Mouse (Mus musculus) cerebellum, adult 9-10 months (tissue): Measurements from ENCODE around the gene Akt3.
A peak's percentile ranks its signal among the peaks of the same experiment; 100 is the strongest.

ENCODE experiments used
- DNase-seq: peaks from one replicate; pipeline ENCODE4 v3.0.0; 2022

Akt3 gene

GRCm38 (mm10) chr1:177258034-177258342 lies at the start of gene Akt3:
Gene Akt3 (minus strand): TSS chr1:177258203.
- DNase-seq, result peak; percentile 39

DNA sequence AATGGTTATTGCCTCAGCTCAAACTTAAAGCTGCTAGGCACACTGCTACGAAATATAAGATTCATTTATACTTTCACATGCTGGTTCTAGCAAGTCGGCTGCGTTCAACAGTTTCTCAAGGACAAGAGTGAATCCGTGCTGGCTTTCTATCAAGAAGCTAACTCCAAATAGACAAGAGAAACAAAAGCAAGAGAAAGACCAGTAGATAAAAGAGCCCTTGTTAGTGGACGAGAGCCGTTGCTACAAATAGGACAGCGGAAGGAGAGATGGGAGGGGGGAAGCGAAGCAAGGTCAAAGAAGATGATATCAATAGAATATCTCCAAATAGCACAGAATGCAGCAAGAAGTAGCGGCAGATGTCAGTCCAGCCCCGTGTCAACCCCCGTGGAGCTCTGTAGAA lies 49.5 kb upstream of the Akt3 start:
- peak; percentile 35 for DNase-seq

DNA sequence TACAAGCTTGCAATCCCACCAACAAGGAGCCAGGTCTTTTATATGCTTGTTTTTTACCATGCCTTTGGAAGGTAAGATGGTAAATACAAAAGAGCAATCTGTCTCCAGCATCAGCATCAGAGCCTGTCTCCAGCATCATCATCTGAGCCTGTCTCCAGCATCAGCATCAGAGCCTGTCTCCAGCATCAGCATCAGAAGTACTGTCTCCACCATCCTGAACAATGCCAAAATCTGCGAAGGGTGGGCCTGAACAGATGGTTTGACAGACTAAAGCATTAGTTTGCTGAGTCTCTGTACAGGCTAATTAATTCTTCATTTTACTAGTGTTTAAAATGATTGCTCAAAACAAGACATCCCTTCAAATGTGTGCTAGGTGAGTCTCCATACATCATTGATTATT lies 40.2 kb upstream of the Akt3 start:
- DNase-seq, result no peak

DNA sequence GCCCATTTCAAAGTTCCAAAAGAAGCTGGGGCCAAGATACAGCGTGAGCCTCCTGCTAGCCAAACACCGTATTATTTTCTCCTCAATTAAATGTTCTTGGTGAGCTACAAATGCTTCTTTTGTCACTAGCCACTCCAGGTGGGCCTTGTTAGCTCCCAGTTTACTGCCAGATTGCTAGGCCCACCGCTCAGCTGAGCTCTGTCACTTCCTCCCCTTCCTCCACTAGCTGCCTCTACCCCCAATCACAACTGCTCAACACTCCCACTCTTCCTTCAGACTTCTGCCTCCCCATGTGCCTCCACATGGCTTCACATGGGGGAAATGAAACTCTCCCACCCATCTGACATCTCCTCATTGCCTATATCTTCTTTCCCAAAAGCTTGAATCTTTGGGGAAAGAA lies 28.8 kb upstream of the Akt3 start:
- no peak for DNase-seq

- DNase-seq, result no peak
These were observed 23.9 kb upstream of the Akt3 start for GRCm38 (mm10) chr1:177281925-177282324.

DNA sequence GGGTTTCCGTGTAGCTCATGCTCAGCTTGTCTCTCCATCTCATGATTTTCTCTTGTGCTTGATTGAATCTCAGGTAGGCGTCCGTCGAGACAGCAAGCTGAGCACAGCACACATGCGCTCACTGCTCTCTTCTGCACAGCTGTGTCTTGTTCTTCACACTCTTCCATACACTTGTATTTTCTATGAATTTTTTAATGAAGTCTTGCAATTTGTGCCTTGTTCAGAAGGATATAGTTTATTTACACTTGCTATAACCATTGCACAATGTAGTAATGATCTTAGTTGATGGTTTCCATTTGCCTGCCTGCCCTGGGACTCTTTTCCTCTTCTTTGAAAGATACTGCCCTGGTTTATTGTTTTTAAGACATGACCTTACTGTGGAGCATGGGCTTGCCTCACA lies 19.4 kb upstream of the Akt3 start:
- no peak for DNase-seq

- DNase-seq, result no peak
These were observed 9.6 kb upstream of the Akt3 start for GRCm38 (mm10) chr1:177267645-177268044.

DNA sequence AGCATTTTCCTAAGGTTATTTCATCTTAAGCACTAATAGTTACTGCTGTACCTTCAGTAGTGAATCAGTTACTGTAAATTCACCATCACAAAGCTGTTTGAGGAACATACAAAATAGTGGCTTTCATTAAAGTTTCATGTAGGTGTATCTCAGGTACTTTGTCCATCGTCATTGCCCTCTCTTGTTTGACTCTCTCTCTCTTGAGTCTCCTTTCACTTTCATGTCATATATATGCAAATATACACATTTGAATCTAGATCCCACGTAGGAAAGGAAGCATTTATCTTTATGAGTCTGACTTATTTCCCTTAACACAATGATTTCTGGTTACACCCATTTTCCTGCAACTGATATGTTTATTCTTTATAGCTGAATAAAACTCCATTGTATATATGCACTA lies 4.9 kb upstream of the Akt3 start:
- DNase-seq, result no peak

DNA sequence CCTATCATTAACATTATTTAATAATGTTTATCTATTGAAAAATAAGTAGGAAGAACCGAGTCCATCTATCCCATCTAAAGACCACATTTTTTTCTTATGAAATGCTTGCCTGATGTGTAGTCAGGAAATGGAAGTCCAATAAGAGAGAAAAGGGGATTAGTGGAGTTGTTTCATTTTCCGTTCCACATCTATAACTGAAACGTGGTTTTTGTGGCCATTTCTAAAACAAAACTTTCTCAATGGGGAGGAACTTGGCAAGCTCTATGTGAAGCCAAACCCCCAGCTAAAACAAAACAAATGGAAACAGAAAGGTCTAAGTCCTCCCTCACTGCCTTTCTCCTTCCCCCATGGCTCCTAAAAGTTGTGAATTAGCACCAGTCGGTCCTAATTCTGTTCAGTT lies 2.8 kb upstream of the Akt3 start:
- no peak for DNase-seq

GRCm38 (mm10) chr1:177259038-177259600 lies 1.1 kb upstream of the Akt3 start:
- no peak for DNase-seq

DNA sequence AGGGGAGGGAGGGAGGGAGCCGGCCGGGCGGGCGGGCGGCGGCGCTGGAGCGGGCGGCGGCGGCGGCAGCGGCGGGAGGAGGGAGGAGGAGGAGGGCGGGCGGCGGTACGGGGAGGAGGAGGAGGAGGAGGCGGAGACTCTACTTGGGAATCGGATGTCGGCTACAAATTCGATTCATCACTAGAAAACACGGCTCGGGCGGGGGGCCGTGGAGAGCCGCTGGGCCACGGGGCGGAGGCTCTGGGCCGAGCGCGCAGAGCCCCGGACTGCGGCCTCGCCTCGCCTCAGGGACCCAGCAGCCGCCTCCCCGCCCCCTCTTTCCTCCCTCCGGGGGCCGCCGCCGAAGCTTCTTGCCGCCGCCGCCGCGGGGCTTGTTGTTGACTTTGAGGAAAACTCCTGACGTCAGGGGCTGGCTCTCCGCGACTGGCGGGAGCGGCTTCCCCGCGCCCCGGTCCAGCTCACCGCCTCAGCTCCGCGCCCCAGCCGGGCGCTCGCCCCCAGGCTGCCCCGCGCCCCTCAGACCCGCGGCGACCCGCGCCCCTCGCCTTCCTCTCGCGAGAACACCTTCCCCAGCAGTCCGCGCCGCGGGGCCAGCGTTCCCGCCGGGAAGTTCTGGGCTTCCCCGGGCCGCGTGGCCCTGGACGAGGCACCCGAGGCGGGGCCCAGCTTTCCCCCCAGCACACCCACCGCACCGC lies 487 bp upstream of the Akt3 start:
- DNase-seq, result peak; percentile 79

- peak; percentile 76 for DNase-seq
These were observed 597 bp downstream of the Akt3 start for GRCm38 (mm10) chr1:177257178-177258033.

GRCm38 (mm10) chr1:177248638-177249037 lies 9.4 kb downstream of the Akt3 start:
- DNase-seq, result no peak

GRCm38 (mm10) chr1:177238368-177238767 lies 19.6 kb downstream of the Akt3 start:
- DNase-seq, result no peak

DNA sequence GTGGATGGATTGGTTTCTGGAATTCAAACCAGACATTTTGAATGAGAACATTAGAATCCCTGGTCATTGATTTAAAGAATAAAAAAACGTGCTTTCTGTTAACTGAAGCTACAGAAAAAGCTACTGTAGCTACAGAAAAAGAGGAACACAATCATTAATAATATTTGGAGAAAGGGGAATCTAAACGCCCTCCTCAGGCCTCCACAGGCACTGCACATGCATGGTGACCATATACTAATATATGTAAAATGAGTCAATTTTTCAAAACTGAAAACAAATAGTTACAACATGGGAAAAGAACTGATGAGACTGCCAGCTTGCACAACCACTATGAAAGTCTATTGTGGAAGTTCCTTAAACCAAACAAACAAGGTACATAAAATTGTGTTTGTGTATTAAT lies 21.3 kb downstream of the Akt3 start:
- no peak for DNase-seq

- DNase-seq, result no peak
These were observed 21.8 kb downstream of the Akt3 start for GRCm38 (mm10) chr1:177236249-177236648.

DNA sequence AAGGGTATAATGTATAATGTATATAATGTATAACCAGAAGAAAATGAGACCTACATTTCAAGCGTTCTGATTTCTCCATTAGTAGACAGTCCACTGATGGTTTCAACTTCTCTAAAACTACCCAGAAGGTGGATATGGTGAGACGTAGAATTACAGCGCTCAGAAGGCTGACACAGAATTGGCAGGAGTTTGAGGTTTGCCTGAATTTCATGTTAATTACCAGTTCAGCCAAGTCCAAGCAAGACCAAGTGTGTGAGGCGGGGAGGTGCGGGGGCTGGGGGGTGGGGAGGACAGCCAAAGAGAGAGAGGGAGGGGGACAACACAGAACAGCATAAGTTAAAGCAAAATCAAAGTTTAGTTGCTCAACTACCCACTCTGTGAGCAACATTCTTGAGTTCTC lies 23.5 kb downstream of the Akt3 start:
- DNase-seq, result no peak

- no peak for DNase-seq
These were observed 26.9 kb downstream of the Akt3 start for GRCm38 (mm10) chr1:177231122-177231521.

DNA sequence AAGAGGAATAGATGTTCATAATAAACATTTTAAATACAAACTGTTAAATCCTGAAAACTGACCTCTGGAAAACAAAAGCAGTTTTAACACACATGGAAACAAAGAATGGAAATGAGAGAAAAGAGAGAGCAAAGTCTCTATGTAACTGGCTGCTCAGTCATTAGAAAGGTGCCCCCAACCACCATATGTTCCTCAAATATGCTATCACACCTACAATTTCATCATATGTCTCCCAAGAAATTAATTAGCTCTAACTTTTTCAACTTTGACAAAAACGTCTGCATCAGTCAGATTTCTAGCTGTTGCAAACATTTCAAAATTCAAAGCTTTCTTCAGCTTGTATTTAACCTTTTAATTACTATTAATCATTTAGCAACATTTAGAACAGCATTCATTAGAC lies 59.0 kb downstream of the Akt3 start:
- no peak for DNase-seq

DNA sequence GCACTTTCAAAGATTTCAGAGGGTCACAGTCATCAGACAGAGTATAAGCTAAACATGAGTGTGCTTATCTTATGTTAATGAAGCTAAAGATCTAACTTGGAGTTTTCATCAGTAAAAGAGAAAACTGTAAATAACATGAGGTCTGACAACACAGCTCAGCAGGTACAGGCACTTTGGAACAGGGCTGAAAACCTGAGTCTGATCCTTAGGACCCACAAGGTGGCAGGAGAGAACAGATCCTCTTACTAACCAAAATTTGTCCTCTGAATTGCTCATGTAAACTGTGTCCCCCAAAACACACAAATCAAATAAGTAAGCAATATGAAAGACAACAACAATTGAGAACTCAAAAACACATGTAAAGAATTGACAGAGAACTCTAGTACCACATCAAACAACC lies 62.8 kb downstream of the Akt3 start:
- peak; percentile 66 for DNase-seq

- DNase-seq, result no peak
These were observed 63.7 kb downstream of the Akt3 start for GRCm38 (mm10) chr1:177194324-177194723.

GRCm38 (mm10) chr1:177191623-177192022 lies 66.4 kb downstream of the Akt3 start:
- DNase-seq, result no peak

GRCm38 (mm10) chr1:177190358-177190757 lies 67.6 kb downstream of the Akt3 start:
- no peak for DNase-seq

DNA sequence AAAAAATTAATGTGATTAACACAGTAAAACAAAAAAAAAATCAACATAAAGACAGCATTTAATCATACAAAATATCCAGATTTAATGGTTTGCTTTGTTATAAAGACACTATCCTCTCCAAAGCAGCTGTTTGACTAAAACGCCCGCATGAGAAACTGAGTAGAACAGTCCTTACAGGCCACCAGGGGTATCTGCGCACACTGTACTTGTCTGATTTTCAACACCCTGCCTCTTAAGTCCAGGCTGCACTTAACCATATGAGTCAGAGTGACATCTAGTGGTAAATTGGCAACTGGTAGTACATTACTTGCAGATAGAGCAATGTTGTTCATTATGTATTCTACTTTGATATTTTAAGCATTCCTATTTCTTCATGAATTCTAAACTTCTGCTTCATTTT lies 69.3 kb downstream of the Akt3 start:
- DNase-seq, result peak; percentile 85
